Mouse (Mus musculus) neural tube, embryonic 14.5 days (tissue): ENCODE data around the gene 2300002M23Rik. TPM values are rescaled to one million over a fixed set of nuclear protein-coding genes. Genes with fewer than 3 reads are reported as not detected.

Experiments
- ATAC-seq: fragments of 200-750 bp; cut with Nextera tagmentation; 2 replicates; pipeline ENCODE4 v1.8.0; 2017; ENCODE audit warnings: low read depth, mild to moderate bottlenecking, moderate TSS enrichment, moderate library complexity
- H3K27ac ChIP-seq: fragments of 300-500 bp; sonication (generic); 2 replicates; pipeline ENCODE4 v1.5.1; 2014; ENCODE audit warnings: low read depth, mild to moderate bottlenecking, control low read depth, low read length, moderate library complexity, mixed read lengths
- H3K27me3 ChIP-seq: fragments of 300-500 bp; sonication (generic); 2 replicates; pipeline ENCODE4 v1.6.1; 2014; ENCODE audit warnings: low read length; ENCODE audit not compliant: control insufficient read depth, insufficient read depth
- H3K36me3 ChIP-seq: fragments of 300-500 bp; sonication (generic); 2 replicates; pipeline ENCODE4 v1.6.1; 2014; ENCODE audit warnings: low read length, mixed read lengths; ENCODE audit not compliant: control insufficient read depth, insufficient read depth
- H3K4me1 ChIP-seq: fragments of 300-500 bp; sonication (generic); 2 replicates; pipeline ENCODE4 v1.6.1; 2014; ENCODE audit warnings: low read length; ENCODE audit not compliant: control insufficient read depth, insufficient read depth
- H3K4me2 ChIP-seq: fragments of 300-500 bp; sonication (generic); 2 replicates; pipeline ENCODE4 v1.6.1; 2014; ENCODE audit warnings: mild to moderate bottlenecking, low read depth, low read length, control low read depth
- H3K4me3 ChIP-seq: fragments of 300-500 bp; sonication (generic); 2 replicates; pipeline ENCODE4 v1.5.1; 2014; ENCODE audit warnings: low read depth, low read length, control low read depth, mixed read lengths
- H3K9ac ChIP-seq: fragments of 300-500 bp; sonication (generic); replicated peaks from 2 replicates; pipeline ENCODE4 v1.6.1; 2014; ENCODE audit warnings: low read depth, mild to moderate bottlenecking, control low read depth, low read length, mixed read lengths
- H3K9me3 ChIP-seq: fragments of 300-500 bp; sonication (generic); 2 replicates; pipeline ENCODE4 v1.6.1; 2016; ENCODE audit warnings: low read length; ENCODE audit not compliant: control insufficient read depth
- WGBS: fragments of 180-500 bp; shearing (Covaris S2); extraction: QIAGEN DNeasy Blood & Tissue Kit; methylation state at CpG from one replicate; pipeline ENCODE4 v1.1.7; 2014; 5-methylcytosine and 5-hydroxymethylcytosine counted together
- polyA plus RNA-seq: library from polyadenylated mRNA; unstranded; fragments of >200 nt; fragmentation: Nextera tagmentation; extraction: Ambion mirVana; gene quantifications from 2 replicates; pipeline ENCODE4 v1.2.1, GENCODE M21; 2014

Gene 2300002M23Rik
- polyA plus RNA-seq, 1 experiment from 2014 or later = not detected

DNA sequence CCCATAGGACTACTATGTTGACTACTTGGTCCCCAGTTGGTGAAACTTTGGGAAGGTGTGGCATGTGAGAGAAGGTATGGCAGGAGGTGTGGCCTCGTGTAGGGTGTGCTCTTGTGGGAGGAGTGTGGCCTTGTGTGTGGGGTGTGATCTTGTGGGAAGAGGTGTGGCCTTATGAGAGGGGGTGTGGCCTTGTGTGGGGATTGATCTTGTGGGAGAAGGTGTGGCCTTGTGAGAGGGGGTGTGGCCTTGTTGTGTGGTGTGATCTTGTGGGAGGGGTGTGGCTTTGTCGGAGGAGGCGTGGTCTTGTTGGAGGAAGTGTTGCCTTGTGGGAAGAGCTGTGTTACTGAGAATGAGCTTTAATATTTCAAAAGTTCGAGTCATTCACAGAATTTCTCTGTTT, 49.9 kb downstream of the 2300002M23Rik start:
- no peak for ATAC-seq
- WGBS = 78% methylated on average over 4 of the region's 4 CpGs
- Histone ChIP-seq H3K36me3 (no peaks in the 10 kb centered on the region), H3K4me3 (no peak overlapping the region), H3K27ac (no peak overlapping the region), H3K9me3 (no peaks in the 10 kb centered on the region), H3K27me3 (no peaks in the 10 kb centered on the region), H3K4me2 (no peak overlapping the region), H3K9ac (no peak overlapping the region), H3K4me1 (no peaks in the 10 kb centered on the region)

Other genes with a start within 250 kb of the 2300002M23Rik start
- 0.48 TPM in 1 of 2 replicates, not detected in the other for gene H2-Q1, start 247.0 kb upstream of the 2300002M23Rik start, polyA plus RNA-seq
- gene H2-Q2, start 225.2 kb upstream of the 2300002M23Rik start, polyA plus RNA-seq = 1.4 and 2.9 TPM in 2 replicates
- 0.55 and 0.90 TPM in 2 replicates for gene H2-Q4, start 187.8 kb upstream of the 2300002M23Rik start, polyA plus RNA-seq
- gene H2-Q6, start 142.6 kb upstream of the 2300002M23Rik start, polyA plus RNA-seq = 0.54 and 1.4 TPM in 2 replicates
- gene H2-Q7, start 128.3 kb upstream of the 2300002M23Rik start, polyA plus RNA-seq = 4.3 and 5.5 TPM in 2 replicates
- gene H2-Q10, start 97.4 kb upstream of the 2300002M23Rik start, polyA plus RNA-seq = 0.27 TPM in 1 of 2 replicates, not detected in the other
- not detected in 2 replicates for gene Pou5f1, start 61.4 kb upstream of the 2300002M23Rik start, polyA plus RNA-seq
- 8.9 and 10.6 TPM in 2 replicates for gene Tcf19, start 50.6 kb upstream of the 2300002M23Rik start, polyA plus RNA-seq
- 2.4 and 4.9 TPM in 2 replicates for gene Cchcr1, start 50.4 kb upstream of the 2300002M23Rik start, polyA plus RNA-seq
- 0.51 and 0.66 TPM in 2 replicates for gene Psors1c2, start 34.2 kb upstream of the 2300002M23Rik start, polyA plus RNA-seq
- 0.21 TPM in 1 of 2 replicates, not detected in the other for gene Cdsn, start 15.3 kb upstream of the 2300002M23Rik start, polyA plus RNA-seq
- gene Sfta2, start 34.1 kb downstream of the 2300002M23Rik start, polyA plus RNA-seq = not detected in 2 replicates
- gene Gm9573, start 59.2 kb downstream of the 2300002M23Rik start, polyA plus RNA-seq = not detected in 2 replicates
- gene Mucl3, start 76.2 kb downstream of the 2300002M23Rik start, polyA plus RNA-seq = not detected in 2 replicates
- gene Vars2, start 100.1 kb downstream of the 2300002M23Rik start, polyA plus RNA-seq = 10.7 and 11.7 TPM in 2 replicates
- 20.7 and 21.0 TPM in 2 replicates for gene Gtf2h4, start 106.3 kb downstream of the 2300002M23Rik start, polyA plus RNA-seq
- 48.6 and 65.6 TPM in 2 replicates for gene Ddr1, start 137.2 kb downstream of the 2300002M23Rik start, polyA plus RNA-seq